ENCODE assay signal across 9 mouse cellular contexts in genomic region chr6:56832830-56833229, GRCm38 (mm10). TPM values are rescaled to one million over a fixed set of nuclear protein-coding genes. Genes with fewer than 3 reads are reported as not detected.
A peak's percentile ranks its signal among the peaks of the same experiment; 100 is the strongest.
DNase-seq lines count a peak whose midpoint lies in the region; ATAC-seq and TF ChIP-seq lines count a peak whose summit lies in the region.
"Had no signal": no experiment of that assay in that cellular context is flagged by ENCODE, and none has a peak within 500 bp of the region (broad histone marks: within the 10 kb centered on the region; RNA-seq: fewer than 3 reads in every experiment).

No protein-coding gene starts in this region.

- peak overlapping the region; percentile 85 for H3K4me2 ChIP-seq in forebrain, embryonic 12.5 days
- H3K4me2 ChIP-seq in limb, embryonic 15.5 days: peak overlapping the region; percentile 57
- peak overlapping the region; percentile 70 for H3K4me2 ChIP-seq in stomach, postnatal 0 days (replicated peaks; ENCODE audit: low read depth)

- peak overlapping the region; percentile 18 for H3K4me3 ChIP-seq in megakaryocyte, embryonic 14.5 days (replicated peaks)
- H3K4me3 ChIP-seq in forebrain, embryonic 12.5 days (replicated peaks): no peak overlapping the region; the same call in 1 of the 2 replicates
- H3K4me3 ChIP-seq in limb, embryonic 15.5 days: peak overlapping the region; percentile 75
- peak overlapping the region; percentile 75 for H3K4me3 ChIP-seq in stomach, postnatal 0 days (ENCODE audit: low read depth, low read length)

- H3K27ac ChIP-seq in forebrain, embryonic 12.5 days: no peak overlapping the region
- 0 out of 2 replicates have a peak overlapping the region, but pooled peaks have one; percentile 43 for H3K27ac ChIP-seq in limb, embryonic 15.5 days
- H3K27ac ChIP-seq in stomach, postnatal 0 days (replicated peaks): no peak overlapping the region

- TF ChIP-seq CTCF in stomach, postnatal 0 days (IDR thresholded peaks at IDR 0.05; ENCODE audit: low read depth): no peak

- TF ChIP-seq EP300 in stomach, postnatal 0 days (optimal IDR thresholded peaks at IDR 0.05): no peak

- H3K9me3 ChIP-seq in megakaryocyte, embryonic 14.5 days: no peaks in the 10 kb centered on the region
- no peaks in the 10 kb centered on the region for H3K9me3 ChIP-seq in forebrain, embryonic 12.5 days
- no peaks in the 10 kb centered on the region for H3K9me3 ChIP-seq in limb, embryonic 15.5 days
- H3K9me3 ChIP-seq in stomach, postnatal 0 days (ENCODE audit: control insufficient read depth, low read length): no peaks in the 10 kb centered on the region

- peaks cover 11% of the 10 kb centered on the region for H3K4me1 ChIP-seq in megakaryocyte, embryonic 14.5 days
- H3K4me1 ChIP-seq in forebrain, embryonic 12.5 days: peaks cover 3% of the 10 kb centered on the region; the same call in 1 of the 2 replicates
- H3K4me1 ChIP-seq in limb, embryonic 15.5 days: peaks cover 13% of the 10 kb centered on the region
- H3K4me1 ChIP-seq in stomach, postnatal 0 days (replicated peaks; ENCODE audit: control insufficient read depth, insufficient read depth): 0 out of 2 replicates have a peak, but pooled peaks cover 2% of the 10 kb centered on the region

- DNase-seq in stomach, postnatal 0 days (ENCODE audit: low spot score): no peak
- DNase-seq in right cerebral cortex, postnatal 10 days (ENCODE audit: low spot score in 2 of 2): no peak
- no peak for DNase-seq in layer of hippocampus, adult 9-11 months
- no peak for DNase-seq in kidney, postnatal 36 days
- DNase-seq: thymus, postnatal 36 days had no signal

- peaks cover 16% of the 10 kb centered on the region for H3K27me3 ChIP-seq in megakaryocyte, embryonic 14.5 days (replicated peaks)
- peaks cover 4% of the 10 kb centered on the region; the same call in 1 of the 2 replicates for H3K27me3 ChIP-seq in forebrain, embryonic 12.5 days
- H3K27me3 ChIP-seq in limb, embryonic 15.5 days: no peaks in the 10 kb centered on the region
- no peaks in the 10 kb centered on the region for H3K27me3 ChIP-seq in stomach, postnatal 0 days (ENCODE audit: control insufficient read depth, insufficient read depth, low read length)

- H3K36me3 ChIP-seq in megakaryocyte, embryonic 14.5 days (replicated peaks; ENCODE audit: low read length): no peaks in the 10 kb centered on the region
- no peaks in the 10 kb centered on the region for H3K36me3 ChIP-seq in forebrain, embryonic 12.5 days (replicated peaks)
- peaks cover 17% of the 10 kb centered on the region for H3K36me3 ChIP-seq in limb, embryonic 15.5 days
- H3K36me3 ChIP-seq in stomach, postnatal 0 days (ENCODE audit: control insufficient read depth, insufficient read depth, low read length): 0 out of 2 replicates have a peak, but pooled peaks cover 3% of the 10 kb centered on the region

- no peak overlapping the region for H3K9ac ChIP-seq in forebrain, embryonic 12.5 days
- no peak overlapping the region for H3K9ac ChIP-seq in limb, embryonic 15.5 days
- no peak overlapping the region; the same call in 1 of the 2 replicates for H3K9ac ChIP-seq in stomach, postnatal 0 days (ENCODE audit: low read length)

- ATAC-seq in megakaryocyte, adult 5-6 weeks (ENCODE audit: poor library complexity, severe bottlenecking): no peak
- ATAC-seq in forebrain, embryonic 12.5 days (ENCODE audit: low FRiP score): no peak
- no peak for ATAC-seq in limb, embryonic 15.5 days (ENCODE audit: insufficient number of reproducible peaks, low FRiP score, low TSS enrichment, low read depth)
- ATAC-seq in stomach, postnatal 0 days (ENCODE audit: low FRiP score, low TSS enrichment): no peak

RNA-seq across cellular contexts. Expression of gene Fkbp9, which starts 1.0 kb away (rescaled TPM):
- polyA plus RNA-seq in megakaryocyte, embryonic 14.5 days (2012; ENCODE audit: insufficient read depth, low replicate concordance): 0.94 TPM in 1 of 2 replicates, not detected in the other
- total RNA-seq in megakaryocyte, adult 5-6 weeks (2015): 0.20 and 0.91 TPM in 2 replicates
- 0.73 and 1.2 TPM in 2 replicates for total RNA-seq in megakaryocyte, adult 5-6 weeks (2017)
- 46.7 and 50.4 TPM in 2 replicates for polyA plus RNA-seq in forebrain, embryonic 12.5 days (2016; fragmentation: Nextera tagmentation; extraction: Ambion mirVana)
- 234 and 259 TPM in 2 replicates for polyA plus RNA-seq in limb, embryonic 15.5 days (2015; fragmentation: Nextera tagmentation; extraction: Ambion mirVana)
- polyA plus RNA-seq in stomach, postnatal 0 days (2015; fragmentation: Nextera tagmentation; extraction: Ambion mirVana): 80.5 and 85.8 TPM in 2 replicates

RNA-seq across cellular contexts. Expression of gene Kbtbd2, which starts 35.2 kb away (rescaled TPM):
- polyA plus RNA-seq in megakaryocyte, embryonic 14.5 days (2012; ENCODE audit: insufficient read depth, low replicate concordance): 0.78 and 2.1 TPM in 2 replicates
- total RNA-seq in megakaryocyte, adult 5-6 weeks (2015): 36.8 and 40.0 TPM in 2 replicates
- total RNA-seq in megakaryocyte, adult 5-6 weeks (2017): 36.1 and 37.0 TPM in 2 replicates
- 42.1 and 44.6 TPM in 2 replicates for polyA plus RNA-seq in forebrain, embryonic 12.5 days (2016; fragmentation: Nextera tagmentation; extraction: Ambion mirVana)
- polyA plus RNA-seq in limb, embryonic 15.5 days (2015; fragmentation: Nextera tagmentation; extraction: Ambion mirVana): 23.2 and 25.5 TPM in 2 replicates
- 9.3 and 10.8 TPM in 2 replicates for polyA plus RNA-seq in stomach, postnatal 0 days (2015; fragmentation: Nextera tagmentation; extraction: Ambion mirVana)

Comparison
In these comparisons a context has a peak if more than half of its experiments do, and no peak if none do; other contexts are left out.
1. RNA of gene Fkbp9, which starts 1.0 kb away (polyA plus RNA-seq): 234 to 259 TPM in limb, embryonic 15.5 days, 80.5 to 85.8 TPM in stomach, postnatal 0 days and 46.7 to 50.4 TPM in forebrain, embryonic 12.5 days; 0.94 TPM in megakaryocyte, embryonic 14.5 days; every median in the first group is over 10 times any median in the second.
2. Peak in every context shown above with its lines, with median percentiles within 50 percentile points of each other: H3K4me2 ChIP-seq.